Mouse (Mus musculus) neural tube, embryonic 11.5 days (tissue): Measurements from ENCODE around the gene Timm10. TPM values are rescaled to one million over a fixed set of nuclear protein-coding genes. Genes with fewer than 3 reads are reported as not detected.
A peak's percentile ranks its signal among the peaks of the same experiment; 100 is the strongest.

Source experiments
- ATAC-seq: fragments of 200-750 bp; cut with Nextera tagmentation; 2 replicates; pipeline ENCODE4 v1.8.0; 2017; ENCODE audit warnings: moderate number of reproducible peaks, mild to moderate bottlenecking, moderate TSS enrichment, moderate library complexity; ENCODE audit not compliant: insufficient read depth, low FRiP score, low TSS enrichment
- DNase-seq: peaks from one replicate; pipeline ENCODE4 v3.0.0-alpha.2; 2015; ENCODE audit warnings: low spot score
- H3K27ac ChIP-seq: fragments of 300-500 bp; sonication (generic); 2 replicates; pipeline ENCODE4 v1.5.1; 2014; ENCODE audit warnings: low read depth, mild to moderate bottlenecking, low read length
- H3K27me3 ChIP-seq: fragments of 300-500 bp; sonication (generic); 2 replicates; pipeline ENCODE4 v1.6.1; 2014; ENCODE audit warnings: mild to moderate bottlenecking, low read length, mixed read lengths; ENCODE audit not compliant: control insufficient read depth, insufficient read depth
- H3K36me3 ChIP-seq: fragments of 300-500 bp; sonication (generic); 2 replicates; pipeline ENCODE4 v1.6.1; 2014; ENCODE audit warnings: mild to moderate bottlenecking, low read length, moderate library complexity, mixed read lengths; ENCODE audit not compliant: control insufficient read depth, insufficient read depth
- H3K4me1 ChIP-seq: fragments of 300-500 bp; sonication (generic); 2 replicates; pipeline ENCODE4 v1.6.1; 2014; ENCODE audit warnings: low read length, mixed read lengths; ENCODE audit not compliant: control insufficient read depth, insufficient read depth
- H3K4me2 ChIP-seq: fragments of 300-500 bp; sonication (generic); 2 replicates; pipeline ENCODE4 v1.6.1; 2014; ENCODE audit warnings: low read depth, mild to moderate bottlenecking, moderate library complexity
- H3K4me3 ChIP-seq: fragments of 300-500 bp; sonication (generic); 2 replicates; pipeline ENCODE4 v1.5.1; 2014; ENCODE audit warnings: low read depth, low read length
- H3K9ac ChIP-seq: fragments of 300-500 bp; sonication (generic); 2 replicates; pipeline ENCODE4 v1.6.1; 2014; ENCODE audit warnings: mild to moderate bottlenecking, low read length
- H3K9me3 ChIP-seq: fragments of 300-500 bp; sonication (generic); 2 replicates; pipeline ENCODE4 v1.6.1; 2016; ENCODE audit warnings: low read length; ENCODE audit not compliant: control insufficient read depth
- WGBS: fragments of 180-500 bp; shearing (Covaris S2); extraction: QIAGEN DNeasy Blood & Tissue Kit; methylation state at CpG from one replicate; pipeline ENCODE4 v1.1.7; 2014; 5-methylcytosine and 5-hydroxymethylcytosine counted together
- polyA plus RNA-seq: library from polyadenylated mRNA; unstranded; fragments of >200 nt; fragmentation: Nextera tagmentation; extraction: Ambion mirVana; gene quantifications from 2 replicates; pipeline ENCODE4 v1.2.1, GENCODE M21; 2014

Timm10 gene
- polyA plus RNA-seq, 1 experiment from 2014 or later = 53.3 TPM

DNA sequence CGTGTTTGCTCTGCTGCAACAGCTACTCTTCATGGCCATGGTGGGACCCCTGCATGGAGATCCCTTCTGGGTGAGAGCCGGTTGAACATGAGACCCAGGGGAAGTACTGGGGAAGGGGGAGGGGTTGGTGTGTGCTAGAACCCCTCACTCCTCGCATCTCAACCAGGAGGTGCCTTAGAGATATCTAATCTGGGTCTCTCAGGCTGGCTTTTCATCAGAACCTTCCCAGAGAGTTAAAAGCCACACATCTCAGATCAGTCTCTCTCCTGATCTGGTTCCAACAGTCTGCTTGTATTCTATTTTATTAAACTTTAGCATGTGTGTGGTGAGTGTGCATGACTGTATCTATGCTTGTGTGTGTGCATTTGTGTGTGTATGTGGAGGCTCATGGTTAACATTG, 34.6 kb downstream of the Timm10 start:
- Histone ChIP-seq H3K4me1 (peaks cover 3% of the 10 kb centered on the region; the same call in 1 of the 2 replicates), H3K9ac (no peak overlapping the region), H3K4me3 (no peak overlapping the region), H3K27ac (no peak overlapping the region), H3K4me2 (no peak overlapping the region), H3K36me3 (no peaks in the 10 kb centered on the region), H3K9me3 (no peaks in the 10 kb centered on the region), H3K27me3 (peaks cover 7% of the 10 kb centered on the region)
- DNase-seq (no peak), ATAC-seq (no peak)
- 87% methylated on average over 3 of the region's 3 CpGs for WGBS

GRCm38 (mm10) chr2:84862231-84862630, 35.4 kb downstream of the Timm10 start:
- Histone ChIP-seq H3K27me3 (peaks cover 14% of the 10 kb centered on the region), H3K36me3 (no peaks in the 10 kb centered on the region), H3K9me3 (no peaks in the 10 kb centered on the region), H3K27ac (no peak overlapping the region), H3K4me2 (no peak overlapping the region), H3K4me1 (peaks cover 4% of the 10 kb centered on the region; the same call in 1 of the 2 replicates), H3K9ac (no peak overlapping the region), H3K4me3 (no peak overlapping the region)
- DNase-seq (no peak), ATAC-seq (no peak)
- 88% methylated on average over 3 of the region's 3 CpGs for WGBS

GRCm38 (mm10) chr2:84865616-84866571, 39.1 kb downstream of the Timm10 start:
- ATAC-seq = peak; percentile 67
- peak; percentile 76 for DNase-seq
- under 1% methylated on average over 42 of the region's 47 CpGs for WGBS
- peak overlapping the region; percentile 76 for H3K4me2 ChIP-seq
- H3K4me3 ChIP-seq = peak overlapping the region; percentile 31
- peaks cover 4% of the 10 kb centered on the region; the same call in 1 of the 2 replicates for H3K4me1 ChIP-seq
- H3K9me3 ChIP-seq = no peaks in the 10 kb centered on the region
- no peak overlapping the region for H3K27ac ChIP-seq
- peak overlapping the region; percentile 33 for H3K9ac ChIP-seq
- H3K27me3 ChIP-seq = peaks cover 37% of the 10 kb centered on the region
- H3K36me3 ChIP-seq = no peaks in the 10 kb centered on the region

GRCm38 (mm10) chr2:84868521-84868943, 41.7 kb downstream of the Timm10 start:
- H3K27ac ChIP-seq = no peak overlapping the region
- no peak overlapping the region for H3K4me3 ChIP-seq
- H3K27me3 ChIP-seq = peaks cover 63% of the 10 kb centered on the region
- no peaks in the 10 kb centered on the region for H3K36me3 ChIP-seq
- peaks cover 4% of the 10 kb centered on the region; the same call in 1 of the 2 replicates for H3K4me1 ChIP-seq
- no peak overlapping the region for H3K4me2 ChIP-seq
- no peaks in the 10 kb centered on the region for H3K9me3 ChIP-seq
- H3K9ac ChIP-seq = no peak overlapping the region
- no peak for ATAC-seq
- 8% methylated on average over 5 of the region's 5 CpGs for WGBS
- DNase-seq = peak; percentile 68

GRCm38 (mm10) chr2:84868977-84869376, 42.2 kb downstream of the Timm10 start:
- peaks cover 68% of the 10 kb centered on the region for H3K27me3 ChIP-seq
- no peak overlapping the region for H3K4me2 ChIP-seq
- DNase-seq (no peak), ATAC-seq (no peak)
- WGBS = 70% methylated on average over 2 of the region's 2 CpGs
- H3K9me3 ChIP-seq = no peaks in the 10 kb centered on the region
- H3K9ac ChIP-seq = no peak overlapping the region
- peaks cover 4% of the 10 kb centered on the region; the same call in 1 of the 2 replicates for H3K4me1 ChIP-seq
- H3K36me3 ChIP-seq = no peaks in the 10 kb centered on the region
- H3K27ac ChIP-seq = no peak overlapping the region
- H3K4me3 ChIP-seq = no peak overlapping the region

- DNase-seq (no peak), ATAC-seq (no peak)
- WGBS = 61% methylated on average over 4 of the region's 4 CpGs
These were observed 43.9 kb downstream of the Timm10 start for GRCm38 (mm10) chr2:84870623-84871160.

DNA sequence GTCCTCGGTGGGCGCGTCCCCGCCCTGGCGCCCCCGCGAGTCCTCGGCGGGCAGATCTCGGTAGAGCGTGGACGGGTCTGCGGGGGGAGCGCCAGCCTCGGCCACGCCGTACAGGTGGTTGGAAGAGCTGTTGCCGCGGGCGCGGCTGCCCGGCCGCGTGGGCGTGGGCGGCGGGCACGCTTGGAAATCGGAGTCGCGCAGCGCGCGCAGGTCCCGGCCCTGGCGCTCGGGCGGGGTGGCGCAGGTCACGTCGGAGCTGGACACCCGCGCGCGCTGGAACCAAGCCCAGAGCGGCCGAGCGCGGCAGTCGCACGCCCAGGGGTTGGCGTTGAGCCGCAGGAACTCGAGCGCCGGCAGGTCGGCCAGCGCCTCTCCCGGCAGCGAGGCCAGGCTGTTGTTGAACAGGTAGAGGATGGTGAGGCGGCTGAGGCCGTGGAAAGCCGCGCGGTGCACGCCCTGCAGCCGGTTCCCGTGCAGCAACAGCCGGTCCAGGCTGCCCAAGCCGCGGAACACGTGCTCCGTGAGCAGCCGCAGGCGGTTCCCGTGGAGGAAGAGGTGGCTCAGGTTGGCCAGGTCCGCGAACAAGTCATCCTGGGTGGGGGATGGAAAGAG, 45.4 kb downstream of the Timm10 start:
- DNase-seq (no peak), ATAC-seq (no peak)
- 1% methylated on average over 78 of the region's 78 CpGs for WGBS
- Histone ChIP-seq H3K36me3 (no peaks in the 10 kb centered on the region), H3K4me3 (peak overlapping the region; percentile 32), H3K4me2 (peak overlapping the region; percentile 60), H3K4me1 (no peaks in the 10 kb centered on the region), H3K9ac (0 out of 2 replicates have a peak overlapping the region, but pooled peaks have one; percentile 12), H3K27me3 (peaks cover 61% of the 10 kb centered on the region), H3K9me3 (no peaks in the 10 kb centered on the region), H3K27ac (no peak overlapping the region)

More at GRCm38 (mm10) chr2:84870623-84871160, 43.9 kb downstream of the Timm10 start:
- no peak overlapping the region for H3K4me3 ChIP-seq
- peaks cover 4% of the 10 kb centered on the region; the same call in 1 of the 2 replicates for H3K4me1 ChIP-seq
- no peak overlapping the region for H3K4me2 ChIP-seq
- H3K27ac ChIP-seq = no peak overlapping the region
- no peaks in the 10 kb centered on the region for H3K9me3 ChIP-seq
- peaks cover 73% of the 10 kb centered on the region for H3K27me3 ChIP-seq
- H3K36me3 ChIP-seq = no peaks in the 10 kb centered on the region
- no peak overlapping the region for H3K9ac ChIP-seq

GRCm38 (mm10) chr2:84875842-84876241, 49.0 kb downstream of the Timm10 start:
- Histone ChIP-seq H3K36me3 (no peaks in the 10 kb centered on the region), H3K9me3 (no peaks in the 10 kb centered on the region), H3K27me3 (peaks cover 38% of the 10 kb centered on the region), H3K4me2 (no peak overlapping the region), H3K4me1 (no peaks in the 10 kb centered on the region), H3K27ac (no peak overlapping the region), H3K9ac (no peak overlapping the region), H3K4me3 (no peak overlapping the region)
- DNase-seq (no peak), ATAC-seq (no peak)
- 51% methylated on average over 6 of the region's 6 CpGs for WGBS
